Mouse (Mus musculus): ENCODE measurements around the gene Helz.

Gene Helz

GRCm38 (mm10) chr11:107615696-107616095 lies 68.0 kb downstream of the Helz start:
- no peak for DNase-seq (ENCODE audit: extremely low spot score, low spot score)

- DNase-seq (ENCODE audit: extremely low spot score, low spot score): no peak
Measured at GRCm38 (mm10) chr11:107617976-107618375, 70.2 kb downstream of the Helz start.

- DNase-seq (ENCODE audit: extremely low spot score, low spot score): no peak
Measured at GRCm38 (mm10) chr11:107624661-107625060, 76.9 kb downstream of the Helz start.

GRCm38 (mm10) chr11:107625746-107626145 lies 78.0 kb downstream of the Helz start:
- DNase-seq (ENCODE audit: extremely low spot score, low spot score): no peak

GRCm38 (mm10) chr11:107629504-107629903 lies 81.8 kb downstream of the Helz start:
- peak; percentile 46 for DNase-seq (ENCODE audit: extremely low spot score, low spot score)

GRCm38 (mm10) chr11:107629951-107630350 lies 82.2 kb downstream of the Helz start:
- no peak for DNase-seq (ENCODE audit: extremely low spot score, low spot score)

- DNase-seq (ENCODE audit: extremely low spot score, low spot score): no peak
Measured at GRCm38 (mm10) chr11:107631124-107631523, 83.4 kb downstream of the Helz start.

GRCm38 (mm10) chr11:107633563-107634146 lies 85.9 kb downstream of the Helz start:
- no peak for DNase-seq (ENCODE audit: extremely low spot score, low spot score)

- no peak for DNase-seq (ENCODE audit: extremely low spot score, low spot score)
Measured at GRCm38 (mm10) chr11:107638137-107638536, 90.4 kb downstream of the Helz start.

- DNase-seq (ENCODE audit: extremely low spot score, low spot score): no peak
Measured at GRCm38 (mm10) chr11:107639657-107640056, 91.9 kb downstream of the Helz start.

- DNase-seq (ENCODE audit: extremely low spot score, low spot score): no peak
Measured at GRCm38 (mm10) chr11:107644461-107644860, 96.7 kb downstream of the Helz start.

GRCm38 (mm10) chr11:107647330-107647729 lies 99.6 kb downstream of the Helz start:
- no peak for DNase-seq (ENCODE audit: extremely low spot score, low spot score)

- DNase-seq (ENCODE audit: extremely low spot score, low spot score): no peak
Measured at GRCm38 (mm10) chr11:107648668-107649067, 100.9 kb downstream of the Helz start.

- no peak for DNase-seq (ENCODE audit: extremely low spot score, low spot score)
Measured at GRCm38 (mm10) chr11:107649458-107649857, 101.7 kb downstream of the Helz start.

GRCm38 (mm10) chr11:107650422-107651051 lies 102.8 kb downstream of the Helz start:
- no peak for DNase-seq (ENCODE audit: extremely low spot score, low spot score)

- DNase-seq (ENCODE audit: extremely low spot score, low spot score): no peak
Measured at GRCm38 (mm10) chr11:107651391-107651790, 103.7 kb downstream of the Helz start.

GRCm38 (mm10) chr11:107652137-107652536 lies 104.4 kb downstream of the Helz start:
- DNase-seq (ENCODE audit: extremely low spot score, low spot score): no peak

- DNase-seq (ENCODE audit: extremely low spot score, low spot score): no peak
Measured at GRCm38 (mm10) chr11:107655538-107655937, 107.8 kb downstream of the Helz start.

- no peak for DNase-seq (ENCODE audit: extremely low spot score, low spot score)
Measured at GRCm38 (mm10) chr11:107657117-107657516, 109.4 kb downstream of the Helz start.

GRCm38 (mm10) chr11:107660452-107660851 lies 112.7 kb downstream of the Helz start:
- DNase-seq (ENCODE audit: extremely low spot score, low spot score): no peak

GRCm38 (mm10) chr11:107662666-107663065 lies 114.9 kb downstream of the Helz start:
- no peak for DNase-seq (ENCODE audit: extremely low spot score, low spot score)

- DNase-seq (ENCODE audit: extremely low spot score, low spot score): no peak
Measured at GRCm38 (mm10) chr11:107667542-107667941, 119.8 kb downstream of the Helz start.

- DNase-seq (ENCODE audit: extremely low spot score, low spot score): no peak
Measured at GRCm38 (mm10) chr11:107668223-107668622, 120.5 kb downstream of the Helz start.

All from neural tube, embryonic 10.5 days (tissue).